Mouse (Mus musculus) regulatory T cell (primary cell): Measurements from ENCODE around the gene Sbk3.
"Not testable (repeated sequence)": the region's sequence is repeated elsewhere in the genome, so short reads cannot be mapped to it uniquely, and the experiment has no call there.

Source experiments
- in situ Hi-C: fragments of 300-600 bp; cut with MboI, MseI; formaldehyde crosslinking; loops from one replicate; pipeline ENCODE4 v1.15.1; 2025; ENCODE audit warnings: high pct_unique_total_duplicates

The Sbk3 gene

GRCm38 (mm10) chr7:4971068-4971467, at the start of gene Sbk3:
Gene Sbk3, minus strand, starts transcription at chr7:4971168.
- in situ Hi-C loops, result no loop called here

DNA sequence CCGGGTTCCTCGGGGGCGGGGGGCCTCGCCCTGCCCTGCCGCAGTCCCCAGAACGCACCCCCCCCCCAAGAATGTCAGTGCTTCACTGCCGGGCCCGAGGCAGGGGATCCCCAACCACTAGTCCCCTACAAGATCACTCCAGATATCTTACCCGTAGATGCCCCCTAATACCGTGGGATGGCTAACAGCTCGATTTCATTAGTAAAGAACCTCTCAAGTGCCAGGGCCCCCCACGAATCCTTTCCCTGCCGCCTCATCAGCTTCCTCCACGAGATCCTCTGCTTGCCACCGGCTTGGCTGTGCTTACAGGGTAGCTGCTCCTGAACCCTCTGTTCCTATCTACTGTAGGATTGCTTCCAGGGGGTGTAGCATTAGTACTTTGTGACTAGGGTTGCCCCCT, 49.7 kb upstream of the Sbk3 start:
- in situ Hi-C loops, result loop anchor here (5.0 kb wide), 1 partner anchor 37 kb away; no protein-coding TSS in a partner anchor

DNA sequence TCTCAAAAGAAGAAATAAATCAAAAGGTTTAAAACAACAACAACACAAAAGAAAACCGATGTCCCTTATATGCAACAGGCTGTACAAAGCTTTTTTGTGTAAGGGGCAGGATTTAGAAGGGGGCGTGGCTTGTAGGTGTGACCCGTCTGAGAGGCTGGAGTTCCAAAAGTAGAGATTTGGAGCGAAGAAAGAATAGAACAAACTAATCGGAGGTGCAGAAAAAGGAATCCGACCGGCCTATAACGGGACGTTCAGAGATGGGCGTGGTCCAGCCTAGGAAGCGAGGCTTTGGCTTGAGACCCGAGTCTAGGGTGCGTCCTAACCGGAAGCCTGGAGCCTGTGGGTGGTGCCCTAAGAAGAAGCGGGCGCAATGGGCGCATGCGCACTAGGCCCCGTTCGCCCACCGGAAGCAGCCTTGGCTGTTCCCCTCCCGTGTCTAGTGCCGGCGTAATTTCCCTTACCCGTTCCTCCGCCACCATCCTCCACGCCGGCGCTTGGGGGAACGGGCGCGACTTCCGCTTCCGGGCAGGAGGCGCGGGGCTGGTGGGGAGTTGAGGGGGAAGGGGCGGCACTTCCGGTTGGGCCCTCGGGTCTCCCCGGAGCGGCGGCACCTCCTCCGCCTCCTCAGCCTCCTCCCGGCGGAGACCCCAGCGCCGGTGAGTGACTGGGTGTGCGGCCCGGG, 49.2 kb upstream of the Sbk3 start, which contains the start of the genes Zfp865 and Ccdc106:
Gene Zfp865, plus strand, starts transcription at position 377 of the 682 bp plus-strand sequence.
Gene Ccdc106, plus strand, starts transcription at position 554 of the 682 bp plus-strand sequence.
- in situ Hi-C loops, result loop anchor here (5.0 kb wide), 2 partner anchors 37 to 338 kb away; no protein-coding TSS in a partner anchor

GRCm38 (mm10) chr7:5019576-5019975, 48.6 kb upstream of the Sbk3 start:
- in situ Hi-C loops, result loop anchor here (5.0 kb wide), 1 partner anchor 337 kb away; no protein-coding TSS in a partner anchor

- in situ Hi-C loops, result loop anchor here (5.0 kb wide), 1 partner anchor 336 kb away; no protein-coding TSS in a partner anchor
These were observed 47.0 kb upstream of the Sbk3 start for GRCm38 (mm10) chr7:5017931-5018330.

- in situ Hi-C loops, result loop anchor here (5.0 kb wide), 1 partner anchor 335 kb away; no protein-coding TSS in a partner anchor
These were observed 46.4 kb upstream of the Sbk3 start for GRCm38 (mm10) chr7:5017352-5017751.

GRCm38 (mm10) chr7:5016920-5017319, 46.0 kb upstream of the Sbk3 start:
- in situ Hi-C loops, result loop anchor here (5.0 kb wide), 1 partner anchor 335 kb away; no protein-coding TSS in a partner anchor

DNA sequence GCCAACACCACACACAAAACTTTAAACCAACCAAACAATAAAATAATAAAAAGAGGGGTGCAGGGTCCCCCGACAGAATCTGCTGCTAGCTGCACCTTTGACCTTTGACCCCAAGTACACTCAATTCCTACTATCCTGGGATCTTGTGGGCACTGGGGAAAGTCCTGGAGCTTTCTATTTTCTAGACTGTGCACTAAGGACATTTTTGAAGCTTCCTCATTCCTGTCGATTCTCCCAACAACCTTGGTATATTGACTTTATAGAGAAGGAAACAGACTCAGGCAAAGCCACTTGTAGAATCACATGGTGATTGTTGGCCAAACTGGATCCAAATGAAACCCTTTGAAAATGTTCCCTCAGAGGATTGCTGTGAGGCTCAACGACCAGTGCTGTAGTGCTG, 45.1 kb upstream of the Sbk3 start:
- in situ Hi-C loops, result loop anchor here (5.0 kb wide), 1 partner anchor 334 kb away; no protein-coding TSS in a partner anchor

GRCm38 (mm10) chr7:5015118-5016001, 44.4 kb upstream of the Sbk3 start, which contains the start of gene Gm44973:
Gene Gm44973, plus strand, starts transcription at chr7:5015496.
- in situ Hi-C loops, result loop anchor here (5.0 kb wide), 1 partner anchor 333 kb away; no protein-coding TSS in a partner anchor

- in situ Hi-C loops, result loop anchor here (5.0 kb wide), 1 partner anchor 332 kb away; no protein-coding TSS in a partner anchor
These were observed 43.5 kb upstream of the Sbk3 start, which contains the start of the genes Zfp524 and Fiz1 for GRCm38 (mm10) chr7:5014251-5015117. Gene Zfp524, plus strand, starts transcription at chr7:5014415. Gene Fiz1, minus strand, starts transcription at chr7:5014697.

- in situ Hi-C loops, result no loop called here
These were observed 41.9 kb upstream of the Sbk3 start for GRCm38 (mm10) chr7:5012681-5013513.

GRCm38 (mm10) chr7:5008229-5008628, 37.3 kb upstream of the Sbk3 start:
- in situ Hi-C loops, result no loop called here

GRCm38 (mm10) chr7:5002876-5003275, 31.9 kb upstream of the Sbk3 start:
- in situ Hi-C loops, result not testable (repeated sequence)

- in situ Hi-C loops, result no loop called here
These were observed 28.9 kb upstream of the Sbk3 start for GRCm38 (mm10) chr7:4999876-5000275.

DNA sequence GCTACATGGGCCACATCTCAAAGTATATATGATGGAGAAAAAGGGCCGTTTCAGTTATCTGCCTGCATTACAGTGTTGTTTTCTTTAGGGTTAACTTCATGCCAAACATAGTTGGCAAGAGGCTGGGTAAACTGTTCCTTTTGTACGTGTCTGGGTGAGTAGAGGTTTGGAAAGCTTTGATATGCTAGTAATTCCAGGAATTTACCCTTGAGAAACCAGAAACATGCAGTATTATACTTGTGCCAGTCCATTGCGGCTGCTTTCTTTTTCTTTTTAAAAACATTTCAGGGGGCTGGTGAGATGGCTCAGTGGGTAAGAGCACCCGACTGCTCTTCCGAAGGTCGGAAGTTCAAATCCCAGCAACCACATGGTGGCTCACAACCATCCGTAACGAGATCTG, 26.0 kb upstream of the Sbk3 start:
- in situ Hi-C loops, result no loop called here

GRCm38 (mm10) chr7:4996003-4996895, 25.3 kb upstream of the Sbk3 start, which contains the start of gene Zfp579:
Gene Zfp579, minus strand, starts transcription at chr7:4996158.
- in situ Hi-C loops, result no loop called here

- in situ Hi-C loops, result no loop called here
These were observed 24.5 kb upstream of the Sbk3 start for GRCm38 (mm10) chr7:4995268-4996002.
